Mouse (Mus musculus) erythroblast, embryonic 14.5 days (primary cell): ENCODE results near the gene Gm10985.

ENCODE experiments used
- GATA1 ChIP-seq: IDR thresholded peaks from 2 replicates; pipeline ENCODE4 v1.6.1; 2012; ENCODE audit warnings: low read length, inconsistent platforms, mixed read lengths
- TAL1 ChIP-seq: IDR thresholded peaks from 3 replicates; pipeline ENCODE4 v1.6.1; 2012; ENCODE audit warnings: low read length, inconsistent platforms, mixed read lengths

DNA sequence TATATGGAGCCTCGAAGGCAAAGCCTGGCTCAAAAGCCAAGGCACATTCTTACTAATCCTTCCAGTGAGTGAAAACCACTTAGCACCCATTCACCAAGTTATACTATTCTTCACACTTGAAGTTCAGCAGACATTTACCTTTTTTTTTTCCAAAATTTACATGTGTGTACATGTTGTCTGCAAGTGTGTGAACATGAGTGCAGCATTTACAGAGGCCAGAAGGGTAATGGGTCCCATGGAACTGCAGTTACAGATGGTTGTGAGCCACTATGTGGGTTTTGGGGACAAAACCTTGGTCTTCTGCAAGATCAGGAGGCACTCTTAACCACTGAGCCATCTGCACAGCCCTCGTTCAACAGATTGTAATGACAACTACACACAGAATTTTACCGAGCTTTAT lies 9.9 kb downstream of the Gm10985 start:
- TF ChIP-seq TAL1 = no peak
- TF ChIP-seq GATA1 = no peak
